In genomic region chr10:81525017-81525694, GRCm38 (mm10) we compare ENCODE assay signal across 17 mouse cellular contexts. TPM values are rescaled to one million over a fixed set of nuclear protein-coding genes. Genes with fewer than 3 reads are reported as not detected.
DNase-seq lines count a peak whose midpoint lies in the region; ATAC-seq lines count a peak whose summit lies in the region.
"Had no signal": no experiment of that assay in that cellular context is flagged by ENCODE, and none has a peak within 500 bp of the region (broad histone marks: within the 10 kb centered on the region; RNA-seq: fewer than 3 reads in every experiment).

No protein-coding gene starts in this region.

- H3K27ac ChIP-seq in heart, embryonic 10.5 days: peak overlapping the region; percentile 62; the same call in 1 of the 2 replicates
- no peak overlapping the region for H3K27ac ChIP-seq in forebrain, embryonic 14.5 days (ENCODE audit: low read depth, low read length)
- H3K27ac ChIP-seq: forebrain, embryonic 12.5 days; hindbrain, embryonic 10.5 days; limb, embryonic 10.5 days; midbrain, embryonic 12.5 days had no signal

- WGBS in heart, embryonic 10.5 days: 34% methylated on average over 12 of the region's 13 CpGs
- WGBS in forebrain, embryonic 14.5 days: 72% methylated on average over 12 of the region's 13 CpGs

- DNase-seq in heart, embryonic 10.5 days (ENCODE audit: low spot score): no peak
- DNase-seq in heart, adult 18-20 months: no peak
- DNase-seq in CD4-positive helper T cell, adult 2 months (ENCODE audit: low read depth, low spot score): peak; percentile 64
- DNase-seq in c-Kit-positive CD71-positive TER-119-positive erythroid progenitor cells, embryonic 14.5 days (ENCODE audit: low spot score): peak; percentile 64
- no peak for DNase-seq in layer of hippocampus, adult 8-10 months (ENCODE audit: low spot score in 2 of 2)
- DNase-seq in forebrain, embryonic 14.5 days (ENCODE audit: low spot score): no peak
- DNase-seq in kidney, adult 8-10 months: no peak
- DNase-seq: embryo, embryonic 11 days; gastrocnemius, postnatal 36 days; kidney, postnatal 36 days; right cerebral cortex, postnatal 25 days; thymus, adult 2 months had no signal

- peaks cover 7% of the 10 kb centered on the region; the same call in 1 of the 2 replicates for H3K27me3 ChIP-seq in heart, embryonic 10.5 days (ENCODE audit: insufficient read depth, poor library complexity, severe bottlenecking)
- no peaks in the 10 kb centered on the region for H3K27me3 ChIP-seq in forebrain, embryonic 14.5 days (replicated peaks; ENCODE audit: control insufficient read depth, insufficient read depth, low read length)

- H3K4me1 ChIP-seq in heart, embryonic 10.5 days: peaks cover 22% of the 10 kb centered on the region
- H3K4me1 ChIP-seq in forebrain, embryonic 14.5 days (ENCODE audit: control insufficient read depth, insufficient read depth, low read length): no peaks in the 10 kb centered on the region
- H3K4me1 ChIP-seq: forebrain, embryonic 12.5 days; midbrain, embryonic 12.5 days had no signal

- no peak overlapping the region for H3K4me2 ChIP-seq in forebrain, embryonic 14.5 days (ENCODE audit: low read length)
- H3K4me2 ChIP-seq: forebrain, embryonic 12.5 days; midbrain, embryonic 12.5 days had no signal

- peak; percentile 22 for ATAC-seq in megakaryocyte, adult 5-6 weeks (ENCODE audit: poor library complexity, severe bottlenecking)
- ATAC-seq in forebrain, embryonic 14.5 days: no peak

- no peak overlapping the region for H3K4me3 ChIP-seq in heart, embryonic 10.5 days
- H3K4me3 ChIP-seq in forebrain, embryonic 14.5 days (ENCODE audit: low read depth, low read length): no peak overlapping the region
- H3K4me3 ChIP-seq: forebrain, embryonic 12.5 days; hindbrain, embryonic 10.5 days; limb, embryonic 10.5 days; midbrain, embryonic 12.5 days had no signal

- peaks cover 13% of the 10 kb centered on the region for H3K36me3 ChIP-seq in heart, embryonic 10.5 days
- peaks cover 13% of the 10 kb centered on the region for H3K36me3 ChIP-seq in forebrain, embryonic 14.5 days (ENCODE audit: control insufficient read depth, insufficient read depth, low read length)

- no peaks in the 10 kb centered on the region for H3K9me3 ChIP-seq in heart, embryonic 10.5 days
- no peaks in the 10 kb centered on the region for H3K9me3 ChIP-seq in forebrain, embryonic 14.5 days (replicated peaks; ENCODE audit: control insufficient read depth, low read length)
- H3K9me3 ChIP-seq: forebrain, embryonic 12.5 days; hindbrain, embryonic 10.5 days; limb, embryonic 10.5 days; midbrain, embryonic 12.5 days had no signal

- H3K9ac ChIP-seq in forebrain, embryonic 14.5 days (ENCODE audit: low read length): no peak overlapping the region
- H3K9ac ChIP-seq: forebrain, embryonic 12.5 days; midbrain, embryonic 12.5 days had no signal

RNA-seq across cellular contexts. Expression of gene Gna15, which starts 1.1 kb away (rescaled TPM):
- polyA plus RNA-seq in heart, embryonic 10.5 days (2016; fragmentation: Nextera tagmentation; extraction: Ambion mirVana): 2.8 and 4.8 TPM in 2 replicates
- 1 to 10 TPM; 1.4 to 1.5 TPM for total RNA-seq in heart, adult 18-20 months (2021)
- 34.3 and 35.9 TPM in 2 replicates for total RNA-seq in megakaryocyte, adult 5-6 weeks (2015)
- 31.5 and 42.4 TPM in 2 replicates for total RNA-seq in megakaryocyte, adult 5-6 weeks (2017)
- total RNA-seq in layer of hippocampus, adult 8-10 months (2022): 1 to 10 TPM; 2.5 to 9.7 (median 5.7) TPM
- 0.90 and 1.2 TPM in 2 replicates for polyA plus RNA-seq in forebrain, embryonic 14.5 days (2014; fragmentation: Nextera tagmentation; extraction: Ambion mirVana)

RNA-seq across cellular contexts. Expression of gene Gna11, which starts 19.8 kb away (rescaled TPM):
- 73.2 and 79.1 TPM in 2 replicates for polyA plus RNA-seq in heart, embryonic 10.5 days (2016; fragmentation: Nextera tagmentation; extraction: Ambion mirVana)
- total RNA-seq in heart, adult 18-20 months (2021): 10 to 100 TPM; 47.8 to 49.8 TPM
- total RNA-seq in megakaryocyte, adult 5-6 weeks (2015): 4.9 and 7.8 TPM in 2 replicates
- 7.1 and 8.1 TPM in 2 replicates for total RNA-seq in megakaryocyte, adult 5-6 weeks (2017)
- 100 to 1,000 TPM; 106 to 120 (median 114) TPM for total RNA-seq in layer of hippocampus, adult 8-10 months (2022)
- polyA plus RNA-seq in forebrain, embryonic 14.5 days (2014; fragmentation: Nextera tagmentation; extraction: Ambion mirVana): 97.6 and 98.9 TPM in 2 replicates

RNA-seq across cellular contexts. Expression of gene S1pr4, which starts 25.2 kb away (rescaled TPM):
- 0.46 and 0.83 TPM in 2 replicates for polyA plus RNA-seq in heart, embryonic 10.5 days (2016; fragmentation: Nextera tagmentation; extraction: Ambion mirVana)
- 1 to 10 TPM; 1.2 to 2.8 TPM for total RNA-seq in heart, adult 18-20 months (2021)
- total RNA-seq in megakaryocyte, adult 5-6 weeks (2015): 22.8 and 23.9 TPM in 2 replicates
- 28.1 and 29.3 TPM in 2 replicates for total RNA-seq in megakaryocyte, adult 5-6 weeks (2017)
- total RNA-seq in layer of hippocampus, adult 8-10 months (2022): under 1 TPM; 0.51 to 0.80 (median 0.58) TPM
- 0.26 and 0.53 TPM in 2 replicates for polyA plus RNA-seq in forebrain, embryonic 14.5 days (2014; fragmentation: Nextera tagmentation; extraction: Ambion mirVana)

RNA-seq across cellular contexts. Expression of gene Ncln, which starts 29.0 kb away (rescaled TPM):
- 75.3 and 86.1 TPM in 2 replicates for polyA plus RNA-seq in heart, embryonic 10.5 days (2016; fragmentation: Nextera tagmentation; extraction: Ambion mirVana)
- total RNA-seq in heart, adult 18-20 months (2021): 10 to 100 TPM; 61.9 to 64.3 TPM
- 55.8 and 62.8 TPM in 2 replicates for total RNA-seq in megakaryocyte, adult 5-6 weeks (2015)
- 72.4 and 76.3 TPM in 2 replicates for total RNA-seq in megakaryocyte, adult 5-6 weeks (2017)
- 10 to 100 TPM; 74.1 to 88.0 (median 82.8) TPM for total RNA-seq in layer of hippocampus, adult 8-10 months (2022)
- polyA plus RNA-seq in forebrain, embryonic 14.5 days (2014; fragmentation: Nextera tagmentation; extraction: Ambion mirVana): 36.8 and 52.0 TPM in 2 replicates

RNA-seq across cellular contexts. Expression of gene Aes, which starts 34.1 kb away (rescaled TPM):
- 467 and 523 TPM in 2 replicates for polyA plus RNA-seq in heart, embryonic 10.5 days (2016; fragmentation: Nextera tagmentation; extraction: Ambion mirVana)
- total RNA-seq in heart, adult 18-20 months (2021): 1,000 to 10,000 TPM; 1,011 to 1,083 TPM
- total RNA-seq in megakaryocyte, adult 5-6 weeks (2015): 345 and 384 TPM in 2 replicates
- 238 and 282 TPM in 2 replicates for total RNA-seq in megakaryocyte, adult 5-6 weeks (2017)
- total RNA-seq in layer of hippocampus, adult 8-10 months (2022): 100 to 1,000 TPM; 659 to 695 (median 670) TPM
- 415 and 532 TPM in 2 replicates for polyA plus RNA-seq in forebrain, embryonic 14.5 days (2014; fragmentation: Nextera tagmentation; extraction: Ambion mirVana)

Comparison
In these comparisons a context has a peak if more than half of its experiments do, and no peak if none do; other contexts are left out.
1. DNase-seq: peak in CD4-positive helper T cell, adult 2 months (single experiment) and c-Kit-positive CD71-positive TER-119-positive erythroid progenitor cells, embryonic 14.5 days (single experiment); none in heart, embryonic 10.5 days (single experiment), heart, adult 18-20 months (0 of 2), layer of hippocampus, adult 8-10 months (0 of 2), forebrain, embryonic 14.5 days (single experiment) and kidney, adult 8-10 months (0 of 2).
2. RNA of gene Gna11, which starts 19.8 kb away (total RNA-seq): 106 to 120 TPM in layer of hippocampus, adult 8-10 months and 47.8 to 49.8 TPM in heart, adult 18-20 months; 4.9 to 8.1 TPM in megakaryocyte, adult 5-6 weeks; every median in the first group is over 4 times any median in the second.
3. RNA of gene S1pr4, which starts 25.2 kb away (total RNA-seq): 22.8 to 29.3 TPM in megakaryocyte, adult 5-6 weeks; 1.2 to 2.8 TPM in heart, adult 18-20 months and 0.51 to 0.80 TPM in layer of hippocampus, adult 8-10 months; every median in the first group is over 4 times any median in the second.